Mouse (Mus musculus): Measurements from ENCODE around the gene Tas2r137. TPM values are rescaled to one million over a fixed set of nuclear protein-coding genes. Genes with fewer than 3 reads are reported as not detected.

Tas2r137 gene
- polyA plus RNA-seq (2012; rRNA removed): not detected in 2 replicates

GRCm38 (mm10) chr6:40490933-40491332 is at the start of gene Tas2r137:
Gene Tas2r137, plus strand, starts transcription at chr6:40491233.

GRCm38 (mm10) chr6:40470916-40471719 is 19.9 kb upstream of the Tas2r137 start, which contains the start of gene Ssbp1:
Gene Ssbp1, plus strand, starts transcription at chr6:40471352.

GRCm38 (mm10) chr6:40493229-40493628 is 2.2 kb downstream of the Tas2r137 start, which contains the start of gene Tas2r108:
Gene Tas2r108, plus strand, starts transcription at chr6:40493529.

GRCm38 (mm10) chr6:40519408-40519807 is 28.4 kb downstream of the Tas2r137 start, which contains the start of gene Prss37:
Gene Prss37, minus strand, starts transcription at chr6:40519508.

Other genes starting within 250 kb of the Tas2r137 start
- 7.3 and 9.2 TPM in 2 replicates for gene Agk, start 166.1 kb upstream of the Tas2r137 start, polyA plus RNA-seq (2012; rRNA removed)
- gene E330009J07Rik, start 55.1 kb upstream of the Tas2r137 start, polyA plus RNA-seq (2012; rRNA removed): 0.68 and 0.75 TPM in 2 replicates
- gene Wee2, start 52.1 kb upstream of the Tas2r137 start, polyA plus RNA-seq (2012; rRNA removed): not detected in 2 replicates
- 45.3 and 46.4 TPM in 2 replicates for gene Ssbp1, start 19.9 kb upstream of the Tas2r137 start, polyA plus RNA-seq (2012; rRNA removed)
- not detected in 2 replicates for gene Tas2r108, start 2.3 kb downstream of the Tas2r137 start, polyA plus RNA-seq (2012; rRNA removed)
- gene Prss37, start 28.3 kb downstream of the Tas2r137 start, polyA plus RNA-seq (2012; rRNA removed): not detected in 2 replicates
- gene Olfr461, start 63.8 kb downstream of the Tas2r137 start, polyA plus RNA-seq (2012; rRNA removed): not detected in 2 replicates
- not detected in 2 replicates for gene Olfr460, start 78.3 kb downstream of the Tas2r137 start, polyA plus RNA-seq (2012; rRNA removed)
- 3.2 and 4.2 TPM in 2 replicates for gene Clec5a, start 94.6 kb downstream of the Tas2r137 start, polyA plus RNA-seq (2012; rRNA removed)
- not detected in 2 replicates for gene Tas2r138, start 122.1 kb downstream of the Tas2r137 start, polyA plus RNA-seq (2012; rRNA removed)
- 1.3 and 1.5 TPM in 2 replicates for gene Mgam, start 137.6 kb downstream of the Tas2r137 start, polyA plus RNA-seq (2012; rRNA removed)